Mouse (Mus musculus): Measurements from ENCODE around the gene Prickle2. TPM values are rescaled to one million over a fixed set of nuclear protein-coding genes. Genes with fewer than 3 reads are reported as not detected.

Prickle2 gene
- total and polyA plus RNA-seq, 2 experiments from 2014 or later, result 2.2 to 5.4 TPM

DNA sequence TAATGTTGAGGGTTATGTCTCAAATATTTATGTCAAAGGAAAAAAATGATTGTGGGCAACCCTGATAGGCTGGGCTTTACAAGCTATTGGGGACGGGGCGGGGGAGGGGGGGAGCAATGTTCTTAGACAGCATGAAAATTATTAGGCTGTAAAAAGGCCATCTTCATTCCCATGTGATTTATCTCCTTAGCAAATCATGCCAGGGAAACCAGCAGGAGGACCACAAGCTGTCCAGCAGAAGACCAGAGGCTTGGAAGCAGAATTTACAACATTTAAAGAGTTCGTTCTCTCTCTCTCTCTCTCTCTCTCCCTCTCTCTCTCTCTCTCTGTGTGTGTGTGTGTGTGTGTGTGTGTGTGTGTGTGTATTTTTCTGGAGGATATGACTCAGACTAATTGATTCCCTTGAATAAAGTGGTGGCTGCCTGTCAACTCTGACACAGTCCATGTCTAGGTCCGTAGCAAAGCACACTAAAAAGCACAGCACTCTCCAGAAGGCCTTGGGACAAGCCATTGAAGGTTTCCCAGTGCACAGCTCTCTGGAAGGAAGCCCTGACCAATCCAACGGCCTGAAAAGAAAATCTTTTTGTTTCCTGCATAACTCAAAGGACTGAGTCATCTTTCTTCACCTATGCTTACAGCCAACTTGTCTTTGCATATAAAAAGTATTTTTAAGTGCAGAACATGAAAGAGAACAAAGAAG is 163.4 kb downstream of the Prickle2 start:
- WGBS, result 58% methylated on average over 5 of the region's 5 CpGs
- H3K9ac ChIP-seq (replicated peaks; ENCODE audit: low read depth, low read length), result no peak overlapping the region
- H3K4me2 ChIP-seq (ENCODE audit: low read depth, low read length), result no peak overlapping the region
- H3K27me3 ChIP-seq (ENCODE audit: control insufficient read depth, insufficient read depth, low read length), result no peaks in the 10 kb centered on the region
- no peaks in the 10 kb centered on the region for H3K36me3 ChIP-seq (replicated peaks; ENCODE audit: control insufficient read depth, insufficient read depth, low read length)
- H3K9me3 ChIP-seq (replicated peaks; ENCODE audit: control insufficient read depth, low read length), result no peaks in the 10 kb centered on the region
- no peak overlapping the region for H3K27ac ChIP-seq (ENCODE audit: low read depth)
- DNase-seq (ENCODE audit: low spot score) (no peak), ATAC-seq (ENCODE audit: insufficient read depth, low read depth) (no peak)
- H3K4me3 ChIP-seq (ENCODE audit: low read depth, low read length), result no peak overlapping the region
- TF ChIP-seq EP300 (IDR thresholded peaks at IDR 0.05; ENCODE audit: low read depth) (no peak), CTCF (IDR thresholded peaks at IDR 0.05; ENCODE audit: low read depth) (no peak)
- H3K4me1 ChIP-seq (ENCODE audit: control insufficient read depth, insufficient read depth), result no peaks in the 10 kb centered on the region

- Histone ChIP-seq H3K4me3 (ENCODE audit: low read depth, low read length) (peak overlapping the region; percentile 60), H3K36me3 (replicated peaks; ENCODE audit: control insufficient read depth, insufficient read depth, low read length) (no peaks in the 10 kb centered on the region), H3K9me3 (replicated peaks; ENCODE audit: control insufficient read depth, low read length) (no peaks in the 10 kb centered on the region), H3K9ac (replicated peaks; ENCODE audit: low read depth, low read length) (peak overlapping the region; percentile 48), H3K4me1 (ENCODE audit: control insufficient read depth, insufficient read depth) (no peaks in the 10 kb centered on the region), H3K4me2 (ENCODE audit: low read depth, low read length) (peak overlapping the region; percentile 85), H3K27me3 (ENCODE audit: control insufficient read depth, insufficient read depth, low read length) (no peaks in the 10 kb centered on the region), H3K27ac (ENCODE audit: low read depth) (peak overlapping the region; percentile 61)
- TF ChIP-seq EP300 (IDR thresholded peaks at IDR 0.05; ENCODE audit: low read depth) (no peak), CTCF (IDR thresholded peaks at IDR 0.05; ENCODE audit: low read depth) (no peak)
- ATAC-seq (ENCODE audit: insufficient read depth, low read depth), result peak; percentile 89
- DNase-seq (ENCODE audit: low spot score), result peak; percentile 63
- 9% methylated on average over 11 of the region's 11 CpGs for WGBS
Measured at GRCm38 (mm10) chr6:92534226-92535031, 171.5 kb downstream of the Prickle2 start.

DNA sequence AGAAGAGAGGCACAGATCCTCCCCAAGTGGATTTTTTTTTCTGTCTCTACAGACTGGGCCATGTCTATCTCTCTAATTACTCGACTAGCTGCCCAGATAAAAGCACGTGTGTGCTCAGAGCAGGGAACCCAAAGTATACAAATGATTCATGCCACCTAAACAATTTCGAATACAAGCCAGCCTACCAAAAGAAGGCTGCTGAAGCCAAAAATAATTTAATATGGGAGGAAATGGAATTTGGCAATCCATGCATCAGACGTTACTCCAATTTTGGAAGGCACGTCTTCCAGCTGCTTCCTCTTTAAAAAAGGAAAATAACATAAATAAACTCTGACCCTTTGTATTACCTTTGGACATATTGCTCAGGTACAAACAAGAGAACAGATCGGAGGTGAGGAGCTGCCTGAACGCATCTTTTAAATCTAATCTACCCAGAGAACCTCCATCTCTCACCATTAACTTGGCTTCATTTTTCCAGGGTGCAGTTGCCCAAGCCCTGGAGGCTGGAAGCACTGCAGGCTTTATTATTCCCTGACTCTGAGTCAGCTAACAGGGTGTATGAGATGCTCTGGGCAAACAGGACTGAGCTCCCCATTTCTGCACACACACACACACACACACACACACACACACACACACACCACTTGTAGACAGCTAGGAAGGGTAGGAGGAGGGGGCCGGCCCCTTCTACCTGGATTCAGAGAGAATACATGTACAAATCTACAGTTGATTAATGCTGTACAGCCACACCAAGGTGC is 172.5 kb downstream of the Prickle2 start:
- DNase-seq (ENCODE audit: low spot score), result no peak
- Histone ChIP-seq H3K4me2 (ENCODE audit: low read depth, low read length) (peak overlapping the region; percentile 85), H3K9me3 (replicated peaks; ENCODE audit: control insufficient read depth, low read length) (no peaks in the 10 kb centered on the region), H3K9ac (replicated peaks; ENCODE audit: low read depth, low read length) (no peak overlapping the region; the same call in 1 of the 2 replicates), H3K36me3 (replicated peaks; ENCODE audit: control insufficient read depth, insufficient read depth, low read length) (no peaks in the 10 kb centered on the region), H3K27ac (ENCODE audit: low read depth) (no peak overlapping the region), H3K4me1 (ENCODE audit: control insufficient read depth, insufficient read depth) (no peaks in the 10 kb centered on the region), H3K4me3 (ENCODE audit: low read depth, low read length) (peak overlapping the region; percentile 60), H3K27me3 (ENCODE audit: control insufficient read depth, insufficient read depth, low read length) (no peaks in the 10 kb centered on the region)
- no peak for ATAC-seq (ENCODE audit: insufficient read depth, low read depth)
- 48% methylated on average over 8 of the region's 8 CpGs for WGBS
- TF ChIP-seq EP300 (IDR thresholded peaks at IDR 0.05; ENCODE audit: low read depth) (no peak), CTCF (IDR thresholded peaks at IDR 0.05; ENCODE audit: low read depth) (no peak)

DNA sequence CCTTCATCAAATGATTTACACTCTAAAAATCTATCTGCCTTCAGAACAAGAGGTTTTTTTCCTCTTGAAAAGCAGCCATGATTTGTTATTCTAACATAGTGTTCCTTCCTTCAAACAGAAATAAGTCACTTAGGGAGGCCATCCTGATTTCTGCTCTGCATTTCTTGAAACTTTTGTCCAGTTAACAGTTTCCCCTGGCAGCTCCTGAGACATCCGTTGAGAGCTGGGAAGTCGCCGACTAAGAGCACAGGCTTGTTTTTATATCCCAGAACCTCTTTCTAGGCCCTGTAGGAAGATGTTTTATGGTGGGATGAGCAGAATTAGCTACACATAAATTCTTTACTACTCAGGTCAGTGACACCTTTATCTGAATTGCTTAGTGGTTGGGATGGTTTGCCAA is 173.1 kb downstream of the Prickle2 start:
- ATAC-seq (ENCODE audit: insufficient read depth, low read depth) (no peak), DNase-seq (ENCODE audit: low spot score) (no peak)
- Histone ChIP-seq H3K4me2 (ENCODE audit: low read depth, low read length) (peak overlapping the region; percentile 2; the same call in 1 of the 2 replicates), H3K4me1 (ENCODE audit: control insufficient read depth, insufficient read depth) (no peaks in the 10 kb centered on the region), H3K9ac (replicated peaks; ENCODE audit: low read depth, low read length) (no peak overlapping the region), H3K27ac (ENCODE audit: low read depth) (0 out of 2 replicates have a peak overlapping the region, but pooled peaks have one; percentile 11), H3K4me3 (ENCODE audit: low read depth, low read length) (no peak overlapping the region; the same call in 1 of the 2 replicates), H3K27me3 (ENCODE audit: control insufficient read depth, insufficient read depth, low read length) (no peaks in the 10 kb centered on the region), H3K36me3 (replicated peaks; ENCODE audit: control insufficient read depth, insufficient read depth, low read length) (no peaks in the 10 kb centered on the region), H3K9me3 (replicated peaks; ENCODE audit: control insufficient read depth, low read length) (no peaks in the 10 kb centered on the region)
- whole genome bisulfite sequencing, result 41% methylated on average over 3 of the region's 3 CpGs
- no peak for TF ChIP-seq EP300 (IDR thresholded peaks at IDR 0.05; ENCODE audit: low read depth)
- TF ChIP-seq CTCF (IDR thresholded peaks at IDR 0.05; ENCODE audit: low read depth), result no peak

DNA sequence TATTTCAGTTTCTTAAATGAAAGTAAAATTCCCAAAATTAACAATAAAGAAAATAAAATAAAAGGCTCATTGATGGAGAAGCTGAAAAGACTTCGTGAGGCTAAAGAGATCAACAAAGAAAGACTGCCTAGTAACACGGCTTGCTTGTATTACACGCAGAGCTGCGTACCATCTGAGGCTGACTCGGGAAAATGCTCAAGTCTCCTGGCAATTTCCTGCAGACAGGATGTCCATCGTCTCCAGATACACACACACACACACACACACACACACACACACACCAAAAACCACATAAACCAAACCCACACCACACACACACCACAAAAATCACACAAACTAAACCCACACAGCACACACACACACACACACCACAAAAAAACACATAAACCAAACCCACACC is 173.6 kb downstream of the Prickle2 start:
- Histone ChIP-seq H3K9ac (replicated peaks; ENCODE audit: low read depth, low read length) (no peak overlapping the region), H3K4me3 (ENCODE audit: low read depth, low read length) (no peak overlapping the region), H3K27ac (ENCODE audit: low read depth) (0 out of 2 replicates have a peak overlapping the region, but pooled peaks have one; percentile 11), H3K27me3 (ENCODE audit: control insufficient read depth, insufficient read depth, low read length) (no peaks in the 10 kb centered on the region), H3K4me1 (ENCODE audit: control insufficient read depth, insufficient read depth) (no peaks in the 10 kb centered on the region), H3K9me3 (replicated peaks; ENCODE audit: control insufficient read depth, low read length) (no peaks in the 10 kb centered on the region), H3K36me3 (replicated peaks; ENCODE audit: control insufficient read depth, insufficient read depth, low read length) (no peaks in the 10 kb centered on the region), H3K4me2 (ENCODE audit: low read depth, low read length) (peak overlapping the region; percentile 2; the same call in 1 of the 2 replicates)
- ATAC-seq (ENCODE audit: insufficient read depth, low read depth), result no peak
- DNase-seq (ENCODE audit: low spot score), result no peak
- WGBS, result 77% methylated on average over 6 of the region's 6 CpGs
- TF ChIP-seq CTCF (IDR thresholded peaks at IDR 0.05; ENCODE audit: low read depth) (no peak), EP300 (IDR thresholded peaks at IDR 0.05; ENCODE audit: low read depth) (no peak)

Data from heart, postnatal 0 days (tissue).